Mouse (Mus musculus) limb, embryonic 10.5 days (tissue): ENCODE measurements around the gene Ggact. TPM values are rescaled to one million over a fixed set of nuclear protein-coding genes. Genes with fewer than 3 reads are reported as not detected.

Source experiments
- DNase-seq: peaks from one replicate; pipeline ENCODE4 v3.0.0-alpha.2; 2017; ENCODE audit warnings: low spot score
- H3K27ac ChIP-seq: fragments of 300-500 bp; sonication (generic); 2 replicates; pipeline ENCODE4 v1.5.1; 2016; ENCODE audit warnings: mild to moderate bottlenecking
- H3K27me3 ChIP-seq: fragments of 300-500 bp; sonication (generic); 2 replicates; pipeline ENCODE4 v1.6.1; 2016; ENCODE audit warnings: low read depth, mild to moderate bottlenecking; ENCODE audit not compliant: poor library complexity, severe bottlenecking
- H3K36me3 ChIP-seq: fragments of 300-500 bp; sonication (generic); 2 replicates; pipeline ENCODE4 v1.6.1; 2016; ENCODE audit warnings: mild to moderate bottlenecking, moderate library complexity
- H3K4me1 ChIP-seq: fragments of 300-500 bp; sonication (generic); 2 replicates; pipeline ENCODE4 v1.6.1; 2016
- H3K4me3 ChIP-seq: fragments of 300-500 bp; sonication (generic); 2 replicates; pipeline ENCODE4 v1.5.1; 2016; ENCODE audit warnings: mild to moderate bottlenecking, moderate library complexity
- H3K9me3 ChIP-seq: fragments of 300-500 bp; sonication (generic); replicated peaks from 2 replicates; pipeline ENCODE4 v1.6.1; 2016; ENCODE audit warnings: mild to moderate bottlenecking
- WGBS: fragments of 180-500 bp; shearing (Covaris S2); methylation state at CpG from one replicate; pipeline ENCODE4 v1.1.7; 2016; 5-methylcytosine and 5-hydroxymethylcytosine counted together
- polyA plus RNA-seq: library from polyadenylated mRNA; unstranded; fragments of >200 nt; fragmentation: Nextera tagmentation; extraction: Ambion mirVana; gene quantifications from 2 replicates; pipeline ENCODE4 v1.2.1, GENCODE M21; 2016

Gene Ggact
- polyA plus RNA-seq = 8.0 and 8.8 TPM in 2 replicates

- Histone ChIP-seq H3K9me3 (no peaks in the 10 kb centered on the region), H3K27ac (peak within 1 kb of the TSS; percentile 86), H3K36me3 (peaks cover 2% of the 10 kb centered on the region; the same call in 1 of the 2 replicates), H3K27me3 (no peaks in the 10 kb centered on the region), H3K4me3 (peak within 1 kb of the TSS; percentile 83), H3K4me1 (peaks cover 17% of the 10 kb centered on the region)
- 83% methylated on average over 6 of the region's 6 CpGs for WGBS
- no peak for DNase-seq
Measured at GRCm38 (mm10) chr14:122913657-122914056, at the start of gene Ggact. TSS of gene Ggact (minus strand) at chr14:122913757.

- H3K4me1 ChIP-seq = peaks cover 4% of the 10 kb centered on the region
- WGBS = 84% methylated on average over 8 of the region's 8 CpGs
- H3K9me3 ChIP-seq = no peaks in the 10 kb centered on the region
- peaks cover 34% of the 10 kb centered on the region for H3K36me3 ChIP-seq
- no peak for DNase-seq
- H3K27ac ChIP-seq = no peak overlapping the region
- H3K27me3 ChIP-seq = no peaks in the 10 kb centered on the region
- no peak overlapping the region for H3K4me3 ChIP-seq
Measured at GRCm38 (mm10) chr14:122957941-122958340, 44.4 kb upstream of the Ggact start.

- DNase-seq = peak; percentile 43
- no peak overlapping the region for H3K27ac ChIP-seq
- H3K27me3 ChIP-seq = no peaks in the 10 kb centered on the region
- H3K36me3 ChIP-seq = peaks cover 21% of the 10 kb centered on the region
- peaks cover 4% of the 10 kb centered on the region for H3K4me1 ChIP-seq
- 31% methylated on average over 1 of the region's 1 CpGs for WGBS
- no peak overlapping the region for H3K4me3 ChIP-seq
- H3K9me3 ChIP-seq = no peaks in the 10 kb centered on the region
Measured at GRCm38 (mm10) chr14:122953331-122953730, 39.8 kb upstream of the Ggact start.

GRCm38 (mm10) chr14:122952556-122952955, 39.0 kb upstream of the Ggact start:
- Histone ChIP-seq H3K4me1 (no peaks in the 10 kb centered on the region; the same call in 1 of the 2 replicates), H3K27me3 (no peaks in the 10 kb centered on the region), H3K36me3 (peaks cover 26% of the 10 kb centered on the region), H3K4me3 (no peak overlapping the region), H3K9me3 (no peaks in the 10 kb centered on the region), H3K27ac (no peak overlapping the region)
- no peak for DNase-seq
- WGBS = 90% methylated on average over 1 of the region's 1 CpGs

GRCm38 (mm10) chr14:122951676-122952445, 38.3 kb upstream of the Ggact start:
- Histone ChIP-seq H3K27me3 (no peaks in the 10 kb centered on the region), H3K4me3 (no peak overlapping the region), H3K27ac (no peak overlapping the region), H3K36me3 (peaks cover 31% of the 10 kb centered on the region), H3K9me3 (no peaks in the 10 kb centered on the region), H3K4me1 (no peaks in the 10 kb centered on the region; the same call in 1 of the 2 replicates)
- 93% methylated on average over 6 of the region's 6 CpGs for WGBS
- no peak for DNase-seq

GRCm38 (mm10) chr14:122950915-122951314, 37.4 kb upstream of the Ggact start:
- Histone ChIP-seq H3K27ac (no peak overlapping the region), H3K27me3 (no peaks in the 10 kb centered on the region), H3K9me3 (no peaks in the 10 kb centered on the region), H3K36me3 (peaks cover 40% of the 10 kb centered on the region), H3K4me1 (no peaks in the 10 kb centered on the region; the same call in 1 of the 2 replicates), H3K4me3 (no peak overlapping the region)
- no peak for DNase-seq
- 90% methylated on average over 1 of the region's 1 CpGs for WGBS

GRCm38 (mm10) chr14:122943475-122943853, 29.9 kb upstream of the Ggact start:
- H3K27me3 ChIP-seq = no peaks in the 10 kb centered on the region
- DNase-seq = no peak
- H3K36me3 ChIP-seq = peaks cover 66% of the 10 kb centered on the region
- no peak overlapping the region for H3K4me3 ChIP-seq
- no peaks in the 10 kb centered on the region for H3K9me3 ChIP-seq
- H3K4me1 ChIP-seq = peaks cover 11% of the 10 kb centered on the region
- WGBS = 86% methylated on average over 3 of the region's 3 CpGs
- peak overlapping the region; percentile 14; the same call in 1 of the 2 replicates for H3K27ac ChIP-seq

- Histone ChIP-seq H3K27me3 (no peaks in the 10 kb centered on the region), H3K4me3 (no peak overlapping the region), H3K27ac (no peak overlapping the region), H3K4me1 (peaks cover 11% of the 10 kb centered on the region), H3K36me3 (peaks cover 68% of the 10 kb centered on the region), H3K9me3 (no peaks in the 10 kb centered on the region)
- DNase-seq = peak; percentile 38
- WGBS = 49% methylated on average over 4 of the region's 4 CpGs
Measured at GRCm38 (mm10) chr14:122942757-122943474, 29.4 kb upstream of the Ggact start.

GRCm38 (mm10) chr14:122936460-122936859, 22.9 kb upstream of the Ggact start:
- no peaks in the 10 kb centered on the region for H3K4me1 ChIP-seq
- no peaks in the 10 kb centered on the region for H3K9me3 ChIP-seq
- WGBS = 91% methylated on average over 1 of the region's 1 CpGs
- peaks cover 65% of the 10 kb centered on the region for H3K36me3 ChIP-seq
- DNase-seq = no peak
- H3K4me3 ChIP-seq = no peak overlapping the region
- H3K27ac ChIP-seq = no peak overlapping the region
- no peaks in the 10 kb centered on the region for H3K27me3 ChIP-seq

- no peak for DNase-seq
- 88% methylated on average over 5 of the region's 5 CpGs for WGBS
- no peaks in the 10 kb centered on the region for H3K9me3 ChIP-seq
Measured at GRCm38 (mm10) chr14:122920011-122920410, 6.5 kb upstream of the Ggact start.

GRCm38 (mm10) chr14:122917676-122918075, 4.1 kb upstream of the Ggact start:
- Histone ChIP-seq H3K36me3 (peaks cover 20% of the 10 kb centered on the region), H3K27ac (no peak overlapping the region), H3K27me3 (no peaks in the 10 kb centered on the region), H3K4me1 (peaks cover 6% of the 10 kb centered on the region), H3K9me3 (no peaks in the 10 kb centered on the region), H3K4me3 (no peak overlapping the region)
- WGBS = 92% methylated on average over 1 of the region's 1 CpGs
- DNase-seq = no peak

More at GRCm38 (mm10) chr14:122920011-122920410, 6.5 kb upstream of the Ggact start:
- no peaks in the 10 kb centered on the region for H3K4me1 ChIP-seq
- H3K36me3 ChIP-seq = peaks cover 28% of the 10 kb centered on the region
- no peak overlapping the region for H3K27ac ChIP-seq
- no peaks in the 10 kb centered on the region for H3K27me3 ChIP-seq
- H3K4me3 ChIP-seq = no peak overlapping the region

GRCm38 (mm10) chr14:122912812-122913498, 602 bp downstream of the Ggact start:
- peaks cover 17% of the 10 kb centered on the region for H3K4me1 ChIP-seq
- H3K27ac ChIP-seq = peak overlapping the region; percentile 86
- H3K27me3 ChIP-seq = no peaks in the 10 kb centered on the region
- no peaks in the 10 kb centered on the region for H3K9me3 ChIP-seq
- no peaks in the 10 kb centered on the region; the same call in 1 of the 2 replicates for H3K36me3 ChIP-seq
- DNase-seq = peak; percentile 81
- H3K4me3 ChIP-seq = peak overlapping the region; percentile 83
- under 1% methylated on average over 58 of the region's 58 CpGs for WGBS
